ENCODE assay signal across 8 mouse cellular contexts in the genomic region with DNA sequence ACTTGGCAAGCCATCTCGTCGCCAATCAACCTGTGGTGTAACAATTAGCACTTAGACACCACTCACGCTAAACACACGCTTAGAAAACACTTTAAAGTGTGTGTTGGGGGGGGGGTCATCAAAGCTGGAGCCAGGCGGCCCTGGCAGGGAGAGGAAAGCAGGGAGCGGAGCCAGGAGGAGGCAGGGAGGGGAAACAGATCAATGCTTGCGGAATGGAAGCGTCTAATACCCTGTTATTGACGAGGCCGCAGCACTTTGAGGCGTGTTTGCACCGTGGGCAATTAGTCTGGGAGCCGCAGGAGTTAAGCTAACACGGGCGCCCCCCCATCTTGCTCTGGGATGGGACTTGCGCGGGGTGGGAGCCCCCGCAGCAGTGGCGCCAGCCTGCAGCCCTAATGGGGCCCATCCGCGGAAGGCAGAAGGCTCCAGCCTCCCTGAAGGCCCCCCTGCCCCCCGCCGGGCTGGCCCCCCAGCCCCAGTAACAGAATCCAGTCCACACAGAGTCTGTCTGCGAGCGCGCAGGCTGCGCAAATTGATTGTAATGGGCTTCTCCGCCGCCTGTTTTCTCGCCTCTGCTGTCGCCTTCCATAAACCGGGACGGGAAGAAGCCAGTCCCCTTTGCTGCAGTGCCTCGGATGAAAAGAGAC.
DNase-seq lines count a peak whose midpoint lies in the region; ATAC-seq and TF ChIP-seq lines count a peak whose summit lies in the region.
"Had no signal": no experiment of that assay in that cellular context is flagged by ENCODE, and none has a peak within 500 bp of the region (broad histone marks: within the 10 kb centered on the region; RNA-seq: fewer than 3 reads in every experiment).

No protein-coding gene starts in this region.

- peak overlapping the region; percentile 71 for H3K9ac ChIP-seq in embryonic facial prominence, embryonic 13.5 days
- peak overlapping the region; percentile 44 for H3K9ac ChIP-seq in hindbrain, postnatal 0 days (replicated peaks; ENCODE audit: low read length)
- H3K9ac ChIP-seq in neural tube, embryonic 13.5 days, result peak overlapping the region; percentile 69

- peak overlapping the region; percentile 78 for H3K4me2 ChIP-seq in embryonic facial prominence, embryonic 13.5 days
- peak overlapping the region; percentile 75 for H3K4me2 ChIP-seq in hindbrain, postnatal 0 days (ENCODE audit: low read depth, low read length)
- peak overlapping the region; percentile 83 for H3K4me2 ChIP-seq in neural tube, embryonic 13.5 days

- ATAC-seq in embryonic facial prominence, embryonic 13.5 days (ENCODE audit: insufficient number of reproducible peaks, insufficient read depth, low FRiP score, low TSS enrichment, low read depth), result peak; percentile 59
- ATAC-seq in hindbrain, postnatal 0 days, result no peak
- ATAC-seq in neural tube, embryonic 13.5 days (ENCODE audit: low read depth), result peak; percentile 63; the same call in 1 of the 2 replicates

- no peaks in the 10 kb centered on the region for H3K9me3 ChIP-seq in embryonic facial prominence, embryonic 13.5 days
- H3K9me3 ChIP-seq in hindbrain, postnatal 0 days (ENCODE audit: low read length), result no peaks in the 10 kb centered on the region
- H3K9me3 ChIP-seq in neural tube, embryonic 13.5 days, result no peaks in the 10 kb centered on the region

- peak; percentile 12 to 20 for DNase-seq in layer of hippocampus, postnatal 10 days (ENCODE audit: low spot score in 2 of 2)
- no peak for DNase-seq in layer of hippocampus, postnatal 14 days (ENCODE audit: low spot score in 2 of 2)
- DNase-seq in hindbrain, postnatal 0 days (ENCODE audit: low spot score), result peak; percentile 32
- DNase-seq in thymus, postnatal 10 days (ENCODE audit: low spot score in 2 of 2), result no peak
- no peak for DNase-seq in spleen, postnatal 36 days (ENCODE audit: low spot score in 2 of 2)

- WGBS in embryonic facial prominence, embryonic 13.5 days, result under 1% methylated on average over 34 of the region's 34 CpGs
- WGBS in hindbrain, postnatal 0 days, result under 1% methylated on average over 31 of the region's 34 CpGs
- 3% methylated on average over 28 of the region's 34 CpGs for WGBS in neural tube, embryonic 13.5 days

- peak overlapping the region; percentile 37 for H3K4me3 ChIP-seq in embryonic facial prominence, embryonic 13.5 days
- H3K4me3 ChIP-seq in hindbrain, postnatal 0 days (ENCODE audit: low read length), result peak overlapping the region; percentile 28
- H3K4me3 ChIP-seq in neural tube, embryonic 13.5 days, result peak overlapping the region; percentile 37
- H3K4me3 ChIP-seq: megakaryocyte, embryonic 14.5 days had no signal

- H3K36me3 ChIP-seq in embryonic facial prominence, embryonic 13.5 days, result no peaks in the 10 kb centered on the region
- H3K36me3 ChIP-seq in hindbrain, postnatal 0 days (ENCODE audit: insufficient read depth, low read length), result no peaks in the 10 kb centered on the region
- no peaks in the 10 kb centered on the region for H3K36me3 ChIP-seq in neural tube, embryonic 13.5 days

- peak overlapping the region; percentile 49 for H3K27ac ChIP-seq in embryonic facial prominence, embryonic 13.5 days
- H3K27ac ChIP-seq in hindbrain, postnatal 0 days, result no peak overlapping the region
- H3K27ac ChIP-seq in neural tube, embryonic 13.5 days (replicated peaks), result no peak overlapping the region

- peaks cover 7% of the 10 kb centered on the region; the same call in 1 of the 2 replicates for H3K27me3 ChIP-seq in embryonic facial prominence, embryonic 13.5 days
- no peaks in the 10 kb centered on the region for H3K27me3 ChIP-seq in hindbrain, postnatal 0 days (ENCODE audit: insufficient read depth, low read length)
- peaks cover 41% of the 10 kb centered on the region for H3K27me3 ChIP-seq in neural tube, embryonic 13.5 days

- no peak for TF ChIP-seq CTCF in hindbrain, postnatal 0 days (IDR thresholded peaks at IDR 0.05; ENCODE audit: low read depth)

- peaks cover 16% of the 10 kb centered on the region for H3K4me1 ChIP-seq in embryonic facial prominence, embryonic 13.5 days
- H3K4me1 ChIP-seq in hindbrain, postnatal 0 days (ENCODE audit: insufficient read depth, low read length), result peaks cover 6% of the 10 kb centered on the region; the same call in 1 of the 2 replicates
- H3K4me1 ChIP-seq in neural tube, embryonic 13.5 days (replicated peaks), result peaks cover 12% of the 10 kb centered on the region
- H3K4me1 ChIP-seq: megakaryocyte, embryonic 14.5 days had no signal

Comparison
In these comparisons a context has a peak if more than half of its experiments do, and no peak if none do; other contexts are left out.
1. DNase-seq: peak in layer of hippocampus, postnatal 10 days (2 of 2) and hindbrain, postnatal 0 days (single experiment); none in layer of hippocampus, postnatal 14 days (0 of 2), thymus, postnatal 10 days (0 of 2) and spleen, postnatal 36 days (0 of 2).
2. Peak in every context shown above with its lines, with median percentiles within 50 percentile points of each other: H3K4me2 ChIP-seq, H3K4me3 ChIP-seq and H3K9ac ChIP-seq.